Mouse (Mus musculus): ENCODE measurements around the gene Sirt4.

- TF ChIP-seq EP300 (IDR thresholded peaks at IDR 0.05) = no peak
- TF ChIP-seq CTCF (IDR thresholded peaks at IDR 0.05) = no peak
These were observed 49.4 kb downstream of the Sirt4 start for GRCm38 (mm10) chr5:115434853-115435754.
